Mouse (Mus musculus): ENCODE measurements around the gene Cd47.

- no peak for TF ChIP-seq POLR2A (IDR thresholded peaks at IDR 0.05; ENCODE audit: insufficient read length, low read depth)
- no peak for TF ChIP-seq REST (IDR thresholded peaks at IDR 0.05; ENCODE audit: insufficient read depth, insufficient read length)
- TF ChIP-seq TCF12 (IDR thresholded peaks at IDR 0.05; ENCODE audit: insufficient read depth, poor library complexity, severe bottlenecking): no peak
- no peak for TF ChIP-seq MYOG (IDR thresholded peaks at IDR 0.05; ENCODE audit: control insufficient read depth in 1 of 3, insufficient read depth in 1 of 3, insufficient read length in 2 of 3, low read depth in 2 of 3)
- no peak for TF ChIP-seq MAX (IDR thresholded peaks at IDR 0.05; ENCODE audit: low read depth)
- TF ChIP-seq E2F4 (IDR thresholded peaks at IDR 0.05; ENCODE audit: insufficient read depth): no peak
- TF ChIP-seq MYOD1 (IDR thresholded peaks at IDR 0.05; ENCODE audit: control insufficient read depth in 1 of 3, insufficient read length in 2 of 3, low read depth in 2 of 3): no peak
- no peak for TF ChIP-seq POLR2AphosphoS2 (IDR thresholded peaks at IDR 0.05; ENCODE audit: insufficient read length, low read depth)
- TF ChIP-seq USF1 (IDR thresholded peaks at IDR 0.05; ENCODE audit: low read depth): no peak
These were observed 31.8 kb upstream of the Cd47 start for GRCm38 (mm10) chr16:49768491-49769031.

Measured in myocyte (in vitro differentiated cells).